Mouse (Mus musculus) kidney, postnatal 0 days (tissue): ENCODE measurements around the gene Pde6d. TPM values are rescaled to one million over a fixed set of nuclear protein-coding genes. Genes with fewer than 3 reads are reported as not detected.

Source experiments
- ATAC-seq: fragments of 200-750 bp; cut with Nextera tagmentation; replicated peaks from 2 replicates; pipeline ENCODE4 v1.8.0; 2017; ENCODE audit warnings: low read depth, moderate number of reproducible peaks, moderate TSS enrichment, moderate library complexity; ENCODE audit not compliant: low FRiP score
- DNase-seq: peaks from one replicate; pipeline ENCODE4 v3.0.0-alpha.2; 2016; ENCODE audit warnings: low spot score
- H3K27ac ChIP-seq: fragments of 300-500 bp; sonication (generic); 2 replicates; pipeline ENCODE4 v1.5.1; 2014; ENCODE audit warnings: mild to moderate bottlenecking
- H3K27me3 ChIP-seq: fragments of 300-500 bp; sonication (generic); 2 replicates; pipeline ENCODE4 v1.6.1; 2014; ENCODE audit warnings: low read length, mixed read lengths; ENCODE audit not compliant: insufficient read depth
- H3K36me3 ChIP-seq: fragments of 300-500 bp; sonication (generic); 2 replicates; pipeline ENCODE4 v1.6.1; 2014; ENCODE audit warnings: low read length, mixed read lengths; ENCODE audit not compliant: insufficient read depth
- H3K4me1 ChIP-seq: fragments of 300-500 bp; sonication (generic); replicated peaks from 2 replicates; pipeline ENCODE4 v1.6.1; 2014; ENCODE audit warnings: antibody characterized with exemption, low read length, mixed read lengths; ENCODE audit not compliant: insufficient read depth
- H3K4me2 ChIP-seq: fragments of 300-500 bp; sonication (generic); 2 replicates; pipeline ENCODE4 v1.6.1; 2014; ENCODE audit warnings: mild to moderate bottlenecking, low read length, moderate library complexity, mixed read lengths
- H3K4me3 ChIP-seq: fragments of 300-500 bp; sonication (generic); replicated peaks from 2 replicates; pipeline ENCODE4 v1.5.1; 2014; ENCODE audit warnings: low read depth, low read length
- H3K9ac ChIP-seq: fragments of 300-500 bp; sonication (generic); 2 replicates; pipeline ENCODE4 v1.6.1; 2014; ENCODE audit warnings: low read depth, low read length
- H3K9me3 ChIP-seq: fragments of 300-500 bp; sonication (generic); replicated peaks from 2 replicates; pipeline ENCODE4 v1.6.1; 2016; ENCODE audit warnings: low read length, inconsistent platforms, mixed read lengths
- CTCF ChIP-seq: IDR thresholded peaks from 2 replicates; pipeline ENCODE4 v1.5.1; 2016; ENCODE audit warnings: antibody characterized with exemption, low read depth, mild to moderate bottlenecking, moderate library complexity
- WGBS: fragments of 180-500 bp; shearing (Covaris S2); extraction: QIAGEN DNeasy Blood & Tissue Kit; methylation state at CpG from one replicate; pipeline ENCODE4 v1.1.7; 2014; 5-methylcytosine and 5-hydroxymethylcytosine counted together
- polyA plus RNA-seq: library from polyadenylated mRNA; unstranded; fragments of >200 nt; fragmentation: Nextera tagmentation; extraction: Ambion mirVana; gene quantifications from 2 replicates; pipeline ENCODE4 v1.2.1, GENCODE M21; 2015

The Pde6d gene
- polyA plus RNA-seq, 1 experiment from 2014 or later, result 63.7 TPM

DNA sequence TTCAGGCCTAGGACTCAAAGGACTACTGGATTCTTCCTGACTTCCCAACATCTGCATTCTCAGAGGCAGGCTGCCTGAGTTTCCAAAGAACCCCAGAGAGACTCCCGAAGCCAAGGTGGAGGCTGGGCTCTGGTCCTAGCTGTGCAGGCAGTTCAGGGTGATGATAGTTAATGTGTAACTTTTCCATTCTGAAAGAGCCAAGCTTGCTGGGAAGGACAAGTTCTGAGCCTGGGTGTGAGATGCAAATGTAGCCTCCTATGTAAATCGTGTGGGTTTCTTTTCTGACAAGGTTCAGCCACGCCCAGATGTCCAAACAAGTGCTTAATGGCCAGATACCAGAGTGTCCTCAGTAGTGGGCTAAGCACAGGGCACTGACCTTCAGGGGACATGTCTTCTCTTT is 84.4 kb downstream of the Pde6d start:
- TF ChIP-seq CTCF, result no peak

DNA sequence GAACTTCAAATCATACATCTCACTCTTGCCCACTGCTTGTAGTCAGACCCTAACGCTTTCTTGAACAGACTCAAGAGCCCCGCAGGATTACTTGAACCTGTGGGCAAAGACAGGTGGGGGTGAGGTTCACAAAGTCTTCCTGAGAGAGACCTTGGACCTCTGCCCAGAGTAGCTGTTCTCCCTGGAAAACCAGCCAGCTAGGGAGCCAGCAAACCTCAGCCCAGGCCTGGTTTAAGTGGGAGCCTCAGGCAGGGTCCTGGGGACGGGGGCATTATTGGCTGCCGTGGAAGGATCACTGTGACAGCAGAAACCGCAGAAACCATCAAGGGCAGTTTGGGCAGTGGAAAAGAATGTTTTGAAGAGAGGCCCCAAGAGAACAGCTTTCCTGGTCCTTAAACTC is 85.1 kb downstream of the Pde6d start:
- DNase-seq, result no peak

More for the DNA sequence above, 84.4 kb downstream of the Pde6d start:
- Histone ChIP-seq H3K4me2 (no peak overlapping the region), H3K4me1 (peaks cover 39% of the 10 kb centered on the region), H3K9me3 (no peaks in the 10 kb centered on the region), H3K4me3 (no peak overlapping the region), H3K27ac (peak overlapping the region; percentile 91), H3K9ac (peak overlapping the region; percentile 8; the same call in 1 of the 2 replicates), H3K27me3 (no peaks in the 10 kb centered on the region), H3K36me3 (no peaks in the 10 kb centered on the region)
- DNase-seq (no peak), ATAC-seq (peak; percentile 65)
- 47% methylated on average over 3 of the region's 3 CpGs for WGBS

DNA sequence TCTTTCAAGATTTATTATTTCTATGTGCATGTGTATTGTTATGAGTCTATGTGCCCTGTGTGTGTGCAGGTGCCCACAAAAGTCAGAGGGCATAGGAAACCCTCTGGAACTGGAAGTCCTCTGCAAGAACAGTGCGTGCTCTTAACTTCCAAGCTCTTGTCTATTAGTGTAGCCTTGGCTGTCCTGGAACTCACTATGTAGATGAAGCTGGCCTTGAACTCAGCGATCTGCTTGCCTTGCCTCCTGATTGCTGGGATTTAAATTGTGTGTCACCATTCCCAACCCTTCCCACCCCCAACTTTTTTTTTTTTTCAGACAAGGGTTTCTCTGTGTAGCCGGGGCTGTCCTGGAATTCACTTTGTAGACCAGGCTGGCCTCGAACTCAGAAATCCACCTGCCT is 86.1 kb downstream of the Pde6d start:
- DNase-seq (no peak), ATAC-seq (no peak)
- Histone ChIP-seq H3K27me3 (no peaks in the 10 kb centered on the region), H3K4me1 (peaks cover 43% of the 10 kb centered on the region), H3K9me3 (no peaks in the 10 kb centered on the region), H3K27ac (no peak overlapping the region), H3K9ac (no peak overlapping the region), H3K4me3 (no peak overlapping the region), H3K4me2 (no peak overlapping the region), H3K36me3 (no peaks in the 10 kb centered on the region)
- no peak for TF ChIP-seq CTCF
- 94% methylated on average over 4 of the region's 4 CpGs for WGBS

More for the DNA sequence above, 85.1 kb downstream of the Pde6d start:
- peaks cover 38% of the 10 kb centered on the region for H3K4me1 ChIP-seq
- H3K27me3 ChIP-seq, result no peaks in the 10 kb centered on the region
- WGBS, result 57% methylated on average over 5 of the region's 5 CpGs
- no peak for ATAC-seq
- H3K9ac ChIP-seq, result peak overlapping the region; percentile 8; the same call in 1 of the 2 replicates
- H3K27ac ChIP-seq, result peak overlapping the region; percentile 91
- H3K4me2 ChIP-seq, result no peak overlapping the region
- no peak overlapping the region for H3K4me3 ChIP-seq
- H3K9me3 ChIP-seq, result no peaks in the 10 kb centered on the region
- no peak for TF ChIP-seq CTCF
- H3K36me3 ChIP-seq, result no peaks in the 10 kb centered on the region

DNA sequence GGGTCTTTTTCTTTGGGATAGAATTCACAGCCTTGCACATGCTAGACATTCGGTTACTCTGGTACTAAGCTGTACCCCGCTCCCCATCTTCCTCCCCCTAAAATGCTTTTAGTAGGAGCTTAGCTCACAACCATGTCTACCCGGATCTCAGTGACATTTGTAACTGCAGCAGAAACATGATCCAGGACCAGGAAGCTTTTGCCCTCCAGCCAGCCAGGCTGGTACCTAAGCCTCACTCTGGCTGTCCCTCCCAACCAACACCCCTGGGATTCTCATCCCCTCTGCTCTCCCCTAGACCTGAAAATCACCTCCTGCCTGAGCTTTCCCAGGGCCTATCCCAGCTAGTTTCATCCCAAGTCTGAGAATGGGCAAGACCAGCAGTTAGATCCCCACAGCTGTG is 88.6 kb downstream of the Pde6d start:
- Histone ChIP-seq H3K4me3 (no peak overlapping the region), H3K9ac (no peak overlapping the region), H3K4me2 (no peak overlapping the region), H3K9me3 (no peaks in the 10 kb centered on the region), H3K27ac (no peak overlapping the region), H3K27me3 (no peaks in the 10 kb centered on the region), H3K36me3 (no peaks in the 10 kb centered on the region), H3K4me1 (peaks cover 39% of the 10 kb centered on the region)
- ATAC-seq (no peak), DNase-seq (no peak)
- no peak for TF ChIP-seq CTCF
- WGBS, result 62% methylated on average over 3 of the region's 3 CpGs

Other genes starting within 250 kb of the Pde6d start
- gene Ncl, start 223.2 kb downstream of the Pde6d start, polyA plus RNA-seq, result 295 and 332 TPM in 2 replicates
- not detected in 2 replicates for gene Nmur1, start 156.4 kb downstream of the Pde6d start, polyA plus RNA-seq
- not detected in 2 replicates for gene Tex44, start 156.3 kb downstream of the Pde6d start, polyA plus RNA-seq
- 2,429 and 2,697 TPM in 2 replicates for gene Ptma, start 55.9 kb downstream of the Pde6d start, polyA plus RNA-seq
- 27.9 and 28.6 TPM in 2 replicates for gene Cops7b, start 275 bp upstream of the Pde6d start, polyA plus RNA-seq
- gene Nppc, start 87.9 kb upstream of the Pde6d start, polyA plus RNA-seq, result 5.2 and 7.1 TPM in 2 replicates
- 20.9 and 23.1 TPM in 2 replicates for gene Dis3l2, start 121.2 kb upstream of the Pde6d start, polyA plus RNA-seq